Comparison of ENCODE assay signal across 1 mouse cellular context in the genomic region with DNA sequence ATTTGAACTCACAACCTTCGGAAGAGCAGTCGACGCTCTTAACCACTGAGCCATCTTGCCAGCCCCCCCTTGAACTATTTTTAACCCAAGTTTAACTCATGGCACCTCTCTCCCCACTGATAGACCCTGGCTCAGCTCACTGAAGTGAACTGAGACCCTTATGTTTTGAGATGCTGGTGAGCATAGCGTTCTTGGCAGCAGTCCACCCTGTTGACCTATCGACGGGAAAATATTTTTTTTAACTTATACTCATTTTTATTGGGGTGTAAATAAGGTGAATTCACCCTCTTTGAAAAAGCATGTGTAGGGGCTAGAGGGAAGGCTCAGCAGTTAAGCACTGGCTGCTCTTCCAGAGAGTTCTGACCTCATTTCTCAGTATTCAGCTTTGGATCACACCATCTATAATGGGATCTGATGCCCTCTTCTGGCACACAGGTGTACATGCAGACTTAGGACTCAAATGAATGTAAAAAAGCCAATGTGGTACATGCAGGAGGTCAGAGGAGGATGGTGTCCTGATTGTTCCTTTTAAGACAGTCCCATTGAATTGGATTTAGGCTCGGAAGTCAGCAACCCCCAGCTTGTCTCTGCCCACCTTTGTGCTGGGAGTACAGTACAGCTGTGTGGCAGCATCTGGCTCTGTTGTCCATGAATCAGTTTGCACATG.
TF ChIP-seq lines count a peak whose summit lies in the region.

No protein-coding gene starts in this region.

TF ChIP-seq in MEL, 35 proteins besides CTCF, POLR2A, EP300 and RAD21:
- TF ChIP-seq MYC (IDR thresholded peaks at IDR 0.05; ENCODE audit: low read depth, low read length) (peak; percentile 29; the same call in 1 of the 2 replicates), ZC3H11A (IDR thresholded peaks at IDR 0.05; ENCODE audit: low read depth, low read length) (no peak; the same call in 1 of the 2 replicates), POLR2AphosphoS5 (IDR thresholded peaks at IDR 0.05; ENCODE audit: borderline replicate concordance, low read depth, low read length) (peak; percentile 53; the same call in 1 of the 2 replicates), POLR2AphosphoS2 (IDR thresholded peaks at IDR 0.05; ENCODE audit: low read length) (peak; percentile 95), SMC3 (IDR thresholded peaks at IDR 0.05; ENCODE audit: low read depth, low read length) (peak; percentile 43), MAFK (IDR thresholded peaks at IDR 0.05; ENCODE audit: borderline replicate concordance, low read depth, low read length) (no peak), KAT2A (conservative IDR thresholded peaks at IDR 0.05; ENCODE audit: low read depth, low read length) (no peak), TAL1 (IDR thresholded peaks at IDR 0.05; ENCODE audit: low read length) (no peak)
TF ChIP-seq in MEL: peak in this region for 4.
